9 mouse cellular contexts compared by ENCODE assay signal in the genomic region with DNA sequence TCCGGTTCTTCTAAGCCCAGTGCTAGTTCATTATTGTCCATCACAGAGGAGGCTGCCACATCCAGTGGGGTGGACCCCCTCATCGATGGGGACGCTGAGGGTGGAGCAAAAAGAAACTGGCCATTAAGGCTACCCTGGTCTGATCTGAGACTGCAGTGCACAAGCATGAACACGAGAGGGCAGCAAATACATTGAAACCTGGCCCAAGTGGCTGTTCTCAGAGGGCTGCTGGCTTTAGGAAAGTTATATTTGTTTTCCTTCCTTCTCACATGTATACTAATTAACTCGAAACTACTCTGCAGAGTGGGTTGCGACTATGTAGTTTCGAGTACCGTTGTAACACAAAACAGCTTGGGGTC.
A peak's percentile ranks its signal among the peaks of the same experiment; 100 is the strongest.
DNase-seq lines count a peak whose midpoint lies in the region; ATAC-seq and TF ChIP-seq lines count a peak whose summit lies in the region.
"Had no signal": no experiment of that assay in that cellular context is flagged by ENCODE, and none has a peak within 500 bp of the region (broad histone marks: within the 10 kb centered on the region; RNA-seq: fewer than 3 reads in every experiment).

No protein-coding gene starts in this region.

- H3K36me3 ChIP-seq in embryonic facial prominence, embryonic 10.5 days (replicated peaks): no peaks in the 10 kb centered on the region
- no peaks in the 10 kb centered on the region for H3K36me3 ChIP-seq in heart, embryonic 11.5 days (ENCODE audit: control insufficient read depth, insufficient read depth, low read length)
- no peaks in the 10 kb centered on the region for H3K36me3 ChIP-seq in kidney, embryonic 16.5 days (ENCODE audit: insufficient read depth, low read length)
- no peaks in the 10 kb centered on the region for H3K36me3 ChIP-seq in liver, postnatal 0 days (replicated peaks; ENCODE audit: insufficient read depth, low read length)
- no peaks in the 10 kb centered on the region for H3K36me3 ChIP-seq in neural tube, embryonic 15.5 days
- H3K36me3 ChIP-seq: lung, embryonic 15.5 days had no signal

- WGBS in embryonic facial prominence, embryonic 10.5 days: 16% methylated on average over 8 of the region's 8 CpGs
- 20% methylated on average over 8 of the region's 8 CpGs for WGBS in heart, embryonic 11.5 days (ENCODE audit: insufficient replicate concordance)
- WGBS in kidney, embryonic 16.5 days: 3% methylated on average over 8 of the region's 8 CpGs
- WGBS in liver, postnatal 0 days (ENCODE audit: insufficient replicate concordance): 10% methylated on average over 8 of the region's 8 CpGs
- WGBS in neural tube, embryonic 15.5 days: 10% methylated on average over 8 of the region's 8 CpGs

- H3K27ac ChIP-seq in embryonic facial prominence, embryonic 10.5 days (replicated peaks): no peak overlapping the region
- H3K27ac ChIP-seq in heart, embryonic 11.5 days (ENCODE audit: low read depth, low read length): no peak overlapping the region
- H3K27ac ChIP-seq in kidney, embryonic 16.5 days (ENCODE audit: low read length): no peak overlapping the region
- no peak overlapping the region for H3K27ac ChIP-seq in liver, postnatal 0 days (ENCODE audit: low read depth)
- H3K27ac ChIP-seq in neural tube, embryonic 15.5 days (replicated peaks): no peak overlapping the region
- H3K27ac ChIP-seq: lung, embryonic 15.5 days had no signal

- no peak overlapping the region for H3K4me3 ChIP-seq in embryonic facial prominence, embryonic 10.5 days
- H3K4me3 ChIP-seq in heart, embryonic 11.5 days (ENCODE audit: low read depth, low read length): no peak overlapping the region
- H3K4me3 ChIP-seq in kidney, embryonic 16.5 days (ENCODE audit: low read length): no peak overlapping the region
- no peak overlapping the region for H3K4me3 ChIP-seq in liver, postnatal 0 days (ENCODE audit: low read depth, low read length)
- H3K4me3 ChIP-seq in neural tube, embryonic 15.5 days (replicated peaks): no peak overlapping the region
- H3K4me3 ChIP-seq: lung, embryonic 15.5 days had no signal

- no peak for TF ChIP-seq EP300 in liver, postnatal 0 days (IDR thresholded peaks at IDR 0.05; ENCODE audit: low read depth)

- TF ChIP-seq CTCF in liver, postnatal 0 days (IDR thresholded peaks at IDR 0.05; ENCODE audit: low read depth): peak; percentile 86

- H3K9ac ChIP-seq in heart, embryonic 11.5 days (ENCODE audit: low read depth, low read length): no peak overlapping the region
- H3K9ac ChIP-seq in kidney, embryonic 16.5 days (replicated peaks; ENCODE audit: low read length): no peak overlapping the region
- H3K9ac ChIP-seq in liver, postnatal 0 days (replicated peaks): no peak overlapping the region
- H3K9ac ChIP-seq in neural tube, embryonic 15.5 days (replicated peaks): no peak overlapping the region
- H3K9ac ChIP-seq: lung, embryonic 15.5 days had no signal

- H3K4me2 ChIP-seq in heart, embryonic 11.5 days: no peak overlapping the region; the same call in 1 of the 2 replicates
- H3K4me2 ChIP-seq in kidney, embryonic 16.5 days (replicated peaks; ENCODE audit: low read depth, low read length): no peak overlapping the region
- H3K4me2 ChIP-seq in liver, postnatal 0 days (ENCODE audit: low read depth, low read length): no peak overlapping the region
- H3K4me2 ChIP-seq in neural tube, embryonic 15.5 days: no peak overlapping the region
- H3K4me2 ChIP-seq: lung, embryonic 15.5 days had no signal

- no peaks in the 10 kb centered on the region for H3K4me1 ChIP-seq in embryonic facial prominence, embryonic 10.5 days
- H3K4me1 ChIP-seq in heart, embryonic 11.5 days (ENCODE audit: control insufficient read depth, insufficient read depth, low read length): no peaks in the 10 kb centered on the region
- H3K4me1 ChIP-seq in kidney, embryonic 16.5 days (ENCODE audit: insufficient read depth, low read length): no peaks in the 10 kb centered on the region
- H3K4me1 ChIP-seq in liver, postnatal 0 days (ENCODE audit: insufficient read depth): no peaks in the 10 kb centered on the region
- H3K4me1 ChIP-seq in neural tube, embryonic 15.5 days: no peaks in the 10 kb centered on the region
- H3K4me1 ChIP-seq: lung, embryonic 15.5 days had no signal

- DNase-seq in ES-CJ7 (ENCODE audit: low read depth, low spot score): peak; percentile 50
- DNase-seq in adrenal gland, postnatal 14 days: peak; percentile 68
- DNase-seq in embryonic facial prominence, embryonic 10.5 days (ENCODE audit: low spot score): peak; percentile 68
- peak; percentile 57 for DNase-seq in liver, postnatal 0 days
- DNase-seq in urinary bladder, postnatal 4 days (ENCODE audit: low spot score in 2 of 2): peak; percentile 23 to 63

- no peaks in the 10 kb centered on the region for H3K9me3 ChIP-seq in embryonic facial prominence, embryonic 10.5 days
- no peaks in the 10 kb centered on the region for H3K9me3 ChIP-seq in heart, embryonic 11.5 days (replicated peaks; ENCODE audit: control insufficient read depth, low read length)
- H3K9me3 ChIP-seq in kidney, embryonic 16.5 days (ENCODE audit: low read length): no peaks in the 10 kb centered on the region
- no peaks in the 10 kb centered on the region for H3K9me3 ChIP-seq in liver, postnatal 0 days (ENCODE audit: low read length)
- no peaks in the 10 kb centered on the region for H3K9me3 ChIP-seq in neural tube, embryonic 15.5 days (replicated peaks)
- H3K9me3 ChIP-seq: lung, embryonic 15.5 days had no signal

- H3K27me3 ChIP-seq in embryonic facial prominence, embryonic 10.5 days (replicated peaks; ENCODE audit: low read depth, poor library complexity, severe bottlenecking): no peaks in the 10 kb centered on the region
- H3K27me3 ChIP-seq in heart, embryonic 11.5 days (ENCODE audit: control insufficient read depth, insufficient read depth, low read length): no peaks in the 10 kb centered on the region
- no peaks in the 10 kb centered on the region for H3K27me3 ChIP-seq in kidney, embryonic 16.5 days (ENCODE audit: insufficient read depth, low read length)
- H3K27me3 ChIP-seq in liver, postnatal 0 days (ENCODE audit: insufficient read depth, low read length): no peaks in the 10 kb centered on the region
- H3K27me3 ChIP-seq in neural tube, embryonic 15.5 days (replicated peaks): no peaks in the 10 kb centered on the region
- H3K27me3 ChIP-seq: lung, embryonic 15.5 days had no signal

- 0 out of 2 replicates have a peak, but pooled peaks have one; percentile 26 for ATAC-seq in heart, embryonic 11.5 days (replicated peaks; ENCODE audit: insufficient number of reproducible peaks, low FRiP score, low TSS enrichment)
- ATAC-seq in kidney, embryonic 16.5 days (ENCODE audit: low FRiP score, low TSS enrichment): peak; percentile 75; the same call in 1 of the 2 replicates
- no peak for ATAC-seq in liver, postnatal 0 days
- ATAC-seq in neural tube, embryonic 15.5 days (ENCODE audit: low FRiP score): peak; percentile 79
